Mouse (Mus musculus) heart, embryonic 11.5 days (tissue): ENCODE results near the gene Galnt7. TPM values are rescaled to one million over a fixed set of nuclear protein-coding genes. Genes with fewer than 3 reads are reported as not detected.

Experiments
- ATAC-seq: fragments of 200-750 bp; cut with Nextera tagmentation; replicated peaks from 2 replicates; pipeline ENCODE4 v1.8.0; 2017; ENCODE audit warnings: moderate library complexity; ENCODE audit not compliant: insufficient number of reproducible peaks, low FRiP score, low TSS enrichment
- H3K27ac ChIP-seq: fragments of 300-500 bp; sonication (generic); 2 replicates; pipeline ENCODE4 v1.5.1; 2014; ENCODE audit warnings: mild to moderate bottlenecking, low read depth, low read length
- H3K27me3 ChIP-seq: fragments of 300-500 bp; sonication (generic); 2 replicates; pipeline ENCODE4 v1.6.1; 2014; ENCODE audit warnings: mild to moderate bottlenecking, low read length, mixed read lengths; ENCODE audit not compliant: control insufficient read depth, insufficient read depth
- H3K36me3 ChIP-seq: fragments of 300-500 bp; sonication (generic); 2 replicates; pipeline ENCODE4 v1.6.1; 2014; ENCODE audit warnings: mild to moderate bottlenecking, low read length, moderate library complexity, mixed read lengths; ENCODE audit not compliant: control insufficient read depth, insufficient read depth
- H3K4me1 ChIP-seq: fragments of 300-500 bp; sonication (generic); 2 replicates; pipeline ENCODE4 v1.6.1; 2014; ENCODE audit warnings: low read length; ENCODE audit not compliant: control insufficient read depth, insufficient read depth
- H3K4me2 ChIP-seq: fragments of 300-500 bp; sonication (generic); 2 replicates; pipeline ENCODE4 v1.6.1; 2014; ENCODE audit warnings: mild to moderate bottlenecking, moderate library complexity
- H3K4me3 ChIP-seq: fragments of 300-500 bp; sonication (generic); 2 replicates; pipeline ENCODE4 v1.5.1; 2014; ENCODE audit warnings: low read depth, low read length
- H3K9ac ChIP-seq: fragments of 300-500 bp; sonication (generic); 2 replicates; pipeline ENCODE4 v1.6.1; 2014; ENCODE audit warnings: mild to moderate bottlenecking, low read depth, low read length, moderate library complexity
- H3K9me3 ChIP-seq: fragments of 300-500 bp; sonication (generic); replicated peaks from 2 replicates; pipeline ENCODE4 v1.6.1; 2016; ENCODE audit warnings: low read length; ENCODE audit not compliant: control insufficient read depth
- WGBS: fragments of 180-500 bp; shearing (Covaris S2); extraction: QIAGEN DNeasy Blood & Tissue Kit; methylation state at CpG from one replicate; pipeline ENCODE4 v1.1.7; 2014; ENCODE audit not compliant: insufficient replicate concordance; 5-methylcytosine and 5-hydroxymethylcytosine counted together
- polyA plus RNA-seq: library from polyadenylated mRNA; unstranded; fragments of >200 nt; fragmentation: Nextera tagmentation; extraction: Ambion mirVana; gene quantifications from 2 replicates; pipeline ENCODE4 v1.2.1, GENCODE M21; 2014

Galnt7 gene
- polyA plus RNA-seq, 1 experiment from 2014 or later, result 8.2 TPM

DNA sequence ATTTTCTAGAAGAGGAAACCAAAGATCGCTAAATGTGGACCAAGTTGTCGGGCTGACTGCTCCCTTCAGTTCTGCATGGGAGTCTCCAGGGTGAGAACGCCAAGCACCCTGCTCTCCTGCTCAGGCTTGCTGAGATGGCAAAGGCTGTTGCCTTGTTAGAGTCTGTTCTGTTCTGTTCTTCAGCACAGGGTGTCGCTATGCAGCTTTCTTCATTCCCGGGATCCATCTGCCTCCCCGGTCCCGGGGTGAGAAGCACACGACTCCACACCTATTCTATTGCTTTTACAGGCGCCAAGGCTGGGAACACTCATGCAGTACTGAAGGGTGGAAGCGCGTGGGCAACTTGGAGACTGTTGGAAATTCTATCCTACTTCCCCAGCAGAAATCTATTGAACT lies 83.4 kb downstream of the Galnt7 start:
- no peaks in the 10 kb centered on the region for H3K9me3 ChIP-seq
- no peak overlapping the region for H3K4me3 ChIP-seq
- H3K9ac ChIP-seq, result no peak overlapping the region
- H3K27me3 ChIP-seq, result no peaks in the 10 kb centered on the region
- H3K4me1 ChIP-seq, result 0 out of 2 replicates have a peak, but pooled peaks cover 4% of the 10 kb centered on the region
- no peak overlapping the region for H3K27ac ChIP-seq
- H3K36me3 ChIP-seq, result no peaks in the 10 kb centered on the region
- H3K4me2 ChIP-seq, result no peak overlapping the region
- no peak for ATAC-seq
- 43% methylated on average over 11 of the region's 11 CpGs for WGBS

DNA sequence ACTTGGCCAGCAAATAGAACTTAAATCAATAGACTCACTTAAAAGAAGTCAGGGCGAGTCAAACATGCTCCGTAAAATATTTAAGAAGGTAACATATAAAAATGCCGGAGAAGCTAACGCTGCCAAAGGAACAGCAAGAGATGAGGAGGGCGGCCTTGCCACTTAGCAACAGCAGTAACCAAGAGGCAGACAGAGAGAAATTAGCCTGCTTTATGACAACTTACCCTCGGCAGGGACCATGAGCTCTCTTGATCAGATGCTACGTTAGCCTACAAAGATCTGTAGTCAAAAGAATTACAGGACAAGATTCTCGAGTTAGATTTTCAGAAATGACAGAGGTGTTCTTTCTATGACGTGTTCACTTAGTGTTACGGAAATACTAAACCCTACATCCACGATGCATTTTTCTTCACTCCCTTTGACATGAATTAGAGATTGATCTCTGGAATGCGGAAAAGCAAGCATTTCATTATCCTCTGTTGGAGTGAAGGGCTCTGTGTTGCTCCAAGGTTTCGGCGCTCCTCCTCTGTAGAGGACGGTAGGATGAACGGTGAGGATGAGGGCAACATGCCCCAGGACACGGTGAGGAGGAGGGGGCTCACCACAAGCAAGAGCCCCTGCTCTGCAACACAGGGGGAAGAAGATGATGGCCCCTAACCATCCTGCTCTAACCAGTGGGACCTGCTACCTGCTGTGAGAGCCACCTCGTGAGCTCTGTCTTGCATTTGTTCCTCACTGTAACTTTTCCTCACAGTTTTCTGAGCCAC lies 84.0 kb downstream of the Galnt7 start:
- no peak overlapping the region for H3K4me3 ChIP-seq
- 0 out of 2 replicates have a peak, but pooled peaks cover 4% of the 10 kb centered on the region for H3K4me1 ChIP-seq
- no peak for ATAC-seq
- H3K36me3 ChIP-seq, result no peaks in the 10 kb centered on the region
- H3K27ac ChIP-seq, result no peak overlapping the region
- no peak overlapping the region for H3K9ac ChIP-seq
- no peaks in the 10 kb centered on the region for H3K9me3 ChIP-seq
- H3K27me3 ChIP-seq, result no peaks in the 10 kb centered on the region
- H3K4me2 ChIP-seq, result no peak overlapping the region
- 86% methylated on average over 18 of the region's 18 CpGs for WGBS

DNA sequence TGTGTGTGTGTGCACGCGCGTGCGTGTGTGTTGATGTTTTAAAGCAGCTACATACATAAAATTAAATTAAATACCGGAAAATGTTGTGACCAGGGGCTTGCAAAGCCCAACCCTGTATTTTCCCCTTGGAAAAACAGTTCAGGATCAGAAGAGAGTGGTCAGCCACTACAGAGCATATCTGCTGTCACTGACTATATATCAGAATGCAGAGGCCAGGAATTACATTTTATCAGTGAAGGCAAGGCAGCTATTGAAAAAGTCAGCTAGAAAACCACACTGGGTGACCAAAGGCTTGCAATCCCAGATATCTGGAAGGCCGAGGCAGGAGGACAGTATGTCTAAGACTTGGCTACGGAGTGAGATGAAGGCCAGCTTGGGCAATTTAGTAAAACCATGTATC lies 84.8 kb downstream of the Galnt7 start:
- Histone ChIP-seq H3K27me3 (no peaks in the 10 kb centered on the region), H3K4me1 (0 out of 2 replicates have a peak, but pooled peaks cover 4% of the 10 kb centered on the region), H3K36me3 (no peaks in the 10 kb centered on the region), H3K4me3 (no peak overlapping the region), H3K9me3 (no peaks in the 10 kb centered on the region), H3K4me2 (no peak overlapping the region), H3K9ac (no peak overlapping the region), H3K27ac (no peak overlapping the region)
- ATAC-seq, result no peak
- WGBS, result 86% methylated on average over 7 of the region's 7 CpGs

DNA sequence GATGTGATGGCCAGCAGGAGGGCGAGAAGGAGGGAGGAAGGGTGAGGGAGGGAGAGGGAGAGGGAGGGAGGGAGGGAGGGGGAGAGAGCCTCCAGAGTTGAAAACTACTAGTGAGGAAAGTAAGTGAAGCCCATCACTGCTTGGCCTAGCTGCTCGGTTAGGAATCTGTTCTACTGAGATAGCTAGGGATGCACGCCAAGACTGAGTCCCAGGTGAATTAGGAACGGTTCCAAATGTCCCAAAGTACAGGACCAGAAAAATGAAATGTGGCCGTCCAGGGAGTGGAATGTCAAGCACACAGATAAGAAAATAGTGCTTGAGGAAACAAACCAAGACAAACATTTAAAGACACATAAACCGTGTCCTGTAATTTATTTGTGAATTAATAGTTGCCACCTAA lies 87.8 kb downstream of the Galnt7 start:
- no peak overlapping the region for H3K9ac ChIP-seq
- H3K4me1 ChIP-seq, result no peaks in the 10 kb centered on the region
- H3K27ac ChIP-seq, result no peak overlapping the region
- no peaks in the 10 kb centered on the region for H3K9me3 ChIP-seq
- no peaks in the 10 kb centered on the region for H3K27me3 ChIP-seq
- WGBS, result 52% methylated on average over 6 of the region's 6 CpGs
- H3K4me3 ChIP-seq, result no peak overlapping the region
- no peaks in the 10 kb centered on the region for H3K36me3 ChIP-seq
- H3K4me2 ChIP-seq, result no peak overlapping the region
- no peak for ATAC-seq

DNA sequence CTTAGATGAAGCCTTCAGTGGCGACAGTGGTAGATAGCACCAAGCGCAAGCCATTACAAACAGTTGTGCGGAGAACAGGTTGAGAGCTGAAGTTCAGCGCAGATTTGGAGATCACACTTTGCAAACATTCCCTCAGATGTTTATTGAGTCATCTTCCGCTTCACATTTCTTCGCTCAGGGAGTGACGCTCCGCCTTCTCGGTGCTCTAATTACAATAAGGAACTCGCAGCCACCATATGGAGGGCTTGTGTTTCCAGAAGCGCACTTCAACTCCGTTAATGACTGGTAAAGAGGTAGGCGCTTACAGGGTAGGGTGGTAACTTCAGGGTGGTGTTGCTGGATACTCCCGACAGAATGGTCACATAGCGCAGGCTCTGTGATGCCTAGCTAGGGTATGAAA lies 89.1 kb downstream of the Galnt7 start:
- WGBS, result 89% methylated on average over 15 of the region's 15 CpGs
- H3K4me3 ChIP-seq, result no peak overlapping the region
- H3K9ac ChIP-seq, result no peak overlapping the region
- no peaks in the 10 kb centered on the region for H3K4me1 ChIP-seq
- no peak overlapping the region for H3K4me2 ChIP-seq
- H3K9me3 ChIP-seq, result no peaks in the 10 kb centered on the region
- no peak overlapping the region for H3K27ac ChIP-seq
- H3K36me3 ChIP-seq, result no peaks in the 10 kb centered on the region
- ATAC-seq, result no peak
- no peaks in the 10 kb centered on the region for H3K27me3 ChIP-seq

DNA sequence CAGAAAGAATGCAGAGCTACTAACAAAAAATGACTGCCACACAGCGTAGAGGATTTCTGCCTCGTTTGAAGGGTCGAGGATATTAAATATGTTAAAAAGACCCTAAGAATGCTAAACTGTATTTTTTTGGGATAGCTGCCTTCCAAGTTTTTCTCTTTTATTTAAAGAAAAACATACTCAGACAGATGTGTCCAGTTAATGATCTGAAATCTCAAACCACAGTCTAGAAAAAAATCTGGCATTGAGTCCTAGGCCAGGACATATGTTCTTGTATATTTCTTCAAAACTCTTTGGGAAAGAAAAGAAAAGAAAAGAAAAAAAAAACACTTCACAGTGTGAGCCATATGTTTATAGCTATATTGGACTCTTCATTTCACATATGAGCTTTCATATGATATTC lies 90.1 kb downstream of the Galnt7 start:
- H3K4me3 ChIP-seq, result no peak overlapping the region
- H3K4me1 ChIP-seq, result no peaks in the 10 kb centered on the region
- no peak overlapping the region for H3K4me2 ChIP-seq
- H3K27me3 ChIP-seq, result no peaks in the 10 kb centered on the region
- WGBS, result 90% methylated on average over 3 of the region's 3 CpGs
- no peaks in the 10 kb centered on the region for H3K9me3 ChIP-seq
- no peak overlapping the region for H3K27ac ChIP-seq
- no peak for ATAC-seq
- H3K9ac ChIP-seq, result no peak overlapping the region
- H3K36me3 ChIP-seq, result no peaks in the 10 kb centered on the region

DNA sequence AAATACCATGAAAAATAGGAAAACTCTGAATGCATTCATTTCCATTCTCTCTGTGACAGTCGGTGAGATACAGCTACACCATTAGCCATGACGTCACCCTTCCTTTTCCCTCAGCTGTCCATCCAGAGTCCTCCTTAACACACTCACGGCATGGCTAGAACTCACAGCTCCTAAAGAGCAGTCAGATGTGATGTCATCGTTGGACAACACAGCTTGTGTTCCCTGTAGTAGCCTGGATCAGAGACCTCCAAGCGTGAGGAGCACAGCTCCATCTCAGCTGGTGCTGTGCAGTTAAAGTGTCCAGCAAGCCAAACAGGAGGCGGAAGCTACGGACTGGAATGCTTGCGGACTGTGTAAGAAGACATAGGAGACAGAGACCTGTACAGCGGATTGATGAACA lies 91.9 kb downstream of the Galnt7 start:
- 80% methylated on average over 9 of the region's 9 CpGs for WGBS
- H3K9ac ChIP-seq, result no peak overlapping the region
- no peak for ATAC-seq
- no peaks in the 10 kb centered on the region for H3K27me3 ChIP-seq
- no peak overlapping the region for H3K4me3 ChIP-seq
- no peaks in the 10 kb centered on the region for H3K4me1 ChIP-seq
- H3K36me3 ChIP-seq, result no peaks in the 10 kb centered on the region
- no peak overlapping the region for H3K27ac ChIP-seq
- H3K9me3 ChIP-seq, result no peaks in the 10 kb centered on the region
- no peak overlapping the region for H3K4me2 ChIP-seq

DNA sequence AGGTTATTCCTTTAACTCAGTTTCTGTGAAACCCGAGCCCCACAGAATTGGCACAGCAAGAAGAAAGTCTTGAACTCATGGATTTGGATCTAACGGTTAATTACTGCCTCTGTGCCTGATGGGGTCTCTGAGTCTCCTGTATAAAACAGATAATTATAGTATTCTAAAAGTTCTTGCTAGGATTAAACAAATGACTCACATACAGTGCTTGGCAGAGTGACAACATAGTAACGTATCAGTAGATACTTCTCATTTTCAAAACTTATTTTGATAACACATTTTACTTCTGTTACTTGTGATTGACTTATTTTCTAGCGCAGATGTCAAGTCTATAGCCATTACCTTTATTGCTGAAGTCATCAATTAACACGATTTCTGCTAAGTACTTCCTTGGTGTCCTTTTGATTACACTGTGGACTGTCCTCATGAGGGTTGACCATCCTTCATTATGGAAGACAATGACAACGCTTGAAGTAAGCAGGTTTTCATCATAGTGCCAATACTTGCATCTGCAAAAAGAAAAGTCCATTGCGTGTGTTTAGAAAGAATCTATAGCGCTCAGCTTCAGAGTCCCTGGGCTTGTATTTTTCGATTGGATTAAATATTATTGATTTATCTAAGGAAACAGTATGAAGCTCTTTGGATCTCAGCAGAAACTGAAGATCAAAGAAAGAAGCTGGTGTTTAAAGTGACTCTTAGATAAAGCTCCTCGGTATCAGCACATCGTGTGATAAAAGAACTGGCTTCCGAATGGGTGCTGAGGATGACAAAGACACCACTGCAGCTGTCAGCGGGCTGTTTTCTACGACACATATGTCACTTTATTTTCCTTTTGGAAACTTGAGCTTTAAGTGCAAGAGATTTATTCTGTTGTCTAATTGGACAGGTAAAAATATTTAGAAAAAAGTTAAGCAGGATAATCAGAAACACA lies 100.5 kb downstream of the Galnt7 start:
- Histone ChIP-seq H3K9me3 (no peaks in the 10 kb centered on the region), H3K36me3 (no peaks in the 10 kb centered on the region), H3K4me2 (no peak overlapping the region), H3K27ac (no peak overlapping the region), H3K4me1 (no peaks in the 10 kb centered on the region), H3K9ac (no peak overlapping the region), H3K27me3 (no peaks in the 10 kb centered on the region), H3K4me3 (no peak overlapping the region)
- 67% methylated on average over 14 of the region's 14 CpGs for WGBS
- no peak for ATAC-seq
